Mouse (Mus musculus): ENCODE measurements around the gene Fam173b. TPM values are rescaled to one million over a fixed set of nuclear protein-coding genes. Genes with fewer than 3 reads are reported as not detected.

The Fam173b gene
- total RNA-seq (2023) = 15.7 TPM

GRCm38 (mm10) chr15:31601646-31602374 is at the start of gene Fam173b, which contains the start of gene Cct5:
Gene Fam173b (plus strand): TSS chr15:31601852.
Gene Cct5 (minus strand): TSS chr15:31601804.

GRCm38 (mm10) chr15:31565184-31565583 is 36.5 kb upstream of the Fam173b start, which contains the start of gene Cmbl:
Gene Cmbl (plus strand): TSS chr15:31565389.

Other genes with a start within 250 kb of the Fam173b start
- 1.0 TPM for gene Ankrd33b, start 234.1 kb upstream of the Fam173b start, total RNA-seq (2023)
- 2.3 TPM for gene Ropn1l, start 148.1 kb upstream of the Fam173b start, total RNA-seq (2023)
- 63.6 TPM for gene March6, start 70.8 kb upstream of the Fam173b start, total RNA-seq (2023)
- gene Cmbl, start 36.5 kb upstream of the Fam173b start, total RNA-seq (2023) = 1.3 TPM
- gene Cct5, start within 50 bp of the Fam173b start, total RNA-seq (2023) = 251 TPM